ENCODE assay signal across 23 mouse cellular contexts in genomic region chr3:148496672-148497071, GRCm38 (mm10).
DNase-seq lines count a peak whose midpoint lies in the region; ATAC-seq and TF ChIP-seq lines count a peak whose summit lies in the region.
"Had no signal": no experiment of that assay in that cellular context is flagged by ENCODE, and none has a peak within 500 bp of the region (broad histone marks: within the 10 kb centered on the region; RNA-seq: fewer than 3 reads in every experiment).

No protein-coding gene starts in this region.

- ATAC-seq in neural tube, embryonic 15.5 days (ENCODE audit: low FRiP score): no peak
- peak; percentile 33 for ATAC-seq in inflammation-experienced regulatory T-cells, adult 6 months
- ATAC-seq in forebrain, embryonic 11.5 days (replicated peaks; ENCODE audit: low FRiP score): no peak
- ATAC-seq: forebrain, embryonic 14.5 days; hindbrain, postnatal 0 days; intestine, embryonic 15.5 days had no signal

- H3K36me3 ChIP-seq in neural tube, embryonic 15.5 days: no peaks in the 10 kb centered on the region
- no peaks in the 10 kb centered on the region for H3K36me3 ChIP-seq in forebrain, embryonic 11.5 days (ENCODE audit: control insufficient read depth, insufficient read depth, low read length)
- H3K36me3 ChIP-seq: embryonic facial prominence, embryonic 13.5 days; heart, embryonic 10.5 days; hindbrain, embryonic 13.5 days; intestine, embryonic 15.5 days had no signal

- no peak overlapping the region for H3K9ac ChIP-seq in neural tube, embryonic 15.5 days (replicated peaks)
- H3K9ac ChIP-seq in forebrain, embryonic 11.5 days (ENCODE audit: low read length): no peak overlapping the region
- H3K9ac ChIP-seq: embryonic facial prominence, embryonic 13.5 days; hindbrain, embryonic 13.5 days; intestine, embryonic 15.5 days had no signal

- no peak for TF ChIP-seq POLR2A in brain, embryonic 14.5 days (IDR thresholded peaks at IDR 0.05; ENCODE audit: borderline replicate concordance, extremely low read depth, insufficient read depth, insufficient read length, poor library complexity, severe bottlenecking)

- peaks cover 4% of the 10 kb centered on the region; the same call in 1 of the 2 replicates for H3K4me1 ChIP-seq in neural tube, embryonic 15.5 days
- H3K4me1 ChIP-seq in forebrain, embryonic 11.5 days (replicated peaks; ENCODE audit: control insufficient read depth, insufficient read depth, low read length): no peaks in the 10 kb centered on the region
- H3K4me1 ChIP-seq: heart, embryonic 10.5 days; intestine, embryonic 15.5 days had no signal

- 0 out of 2 replicates have a peak overlapping the region, but pooled peaks have one; percentile 9 for H3K27ac ChIP-seq in neural tube, embryonic 15.5 days (replicated peaks)
- H3K27ac ChIP-seq in forebrain, embryonic 11.5 days (ENCODE audit: low read depth, low read length): no peak overlapping the region
- H3K27ac ChIP-seq: embryonic facial prominence, embryonic 13.5 days; gastrocnemius, adult 2 months; heart, embryonic 10.5 days; hindbrain, embryonic 13.5 days; hindbrain, postnatal 0 days; intestine, embryonic 15.5 days had no signal

- H3K9me3 ChIP-seq in neural tube, embryonic 15.5 days (replicated peaks): no peaks in the 10 kb centered on the region
- no peaks in the 10 kb centered on the region for H3K9me3 ChIP-seq in forebrain, embryonic 11.5 days (ENCODE audit: control insufficient read depth, low read length)
- H3K9me3 ChIP-seq: embryonic facial prominence, embryonic 13.5 days; heart, embryonic 10.5 days; hindbrain, embryonic 13.5 days; intestine, embryonic 15.5 days had no signal

- no peaks in the 10 kb centered on the region for H3K27me3 ChIP-seq in neural tube, embryonic 15.5 days (replicated peaks)
- no peaks in the 10 kb centered on the region for H3K27me3 ChIP-seq in forebrain, embryonic 11.5 days (ENCODE audit: control insufficient read depth, insufficient read depth, low read length)
- H3K27me3 ChIP-seq: embryonic facial prominence, embryonic 13.5 days; hindbrain, embryonic 13.5 days; intestine, embryonic 15.5 days had no signal

- no peak overlapping the region for H3K4me2 ChIP-seq in neural tube, embryonic 15.5 days
- no peak overlapping the region for H3K4me2 ChIP-seq in forebrain, embryonic 11.5 days (ENCODE audit: low read depth, low read length, severe bottlenecking)
- H3K4me2 ChIP-seq: embryonic facial prominence, embryonic 13.5 days; hindbrain, embryonic 13.5 days; intestine, embryonic 15.5 days had no signal

- intact Hi-C loops in left cerebral cortex, postnatal 36 days (cut with DNase I): no loop called here

- 40% methylated on average over 5 of the region's 5 CpGs for WGBS in neural tube, embryonic 15.5 days
- 79% methylated on average over 5 of the region's 5 CpGs for WGBS in forebrain, embryonic 11.5 days

- no peak for TF ChIP-seq CTCF in brain, embryonic 14.5 days (IDR thresholded peaks at IDR 0.05; ENCODE audit: borderline replicate concordance, extremely low read depth, insufficient read depth, insufficient read length)

- DNase-seq in neural tube, embryonic 10.5 days (ENCODE audit: extremely low spot score, low spot score): no peak
- peak; percentile 13 for DNase-seq in brain, embryonic 14.5 days (ENCODE audit: low read depth)
- DNase-seq in left cerebral cortex, postnatal 36 days (ENCODE audit: low spot score in 2 of 2): no peak
- DNase-seq in forebrain, embryonic 11.5 days (ENCODE audit: low spot score): no peak
- DNase-seq: adrenal gland, adult 2 months; adrenal gland, postnatal 25 days; B cell, adult 2 months; cerebellum, adult 11 months; cerebellum, adult 9-10 months; cerebellum, postnatal 25 days; gastrocnemius, adult 2 months; gastrocnemius, postnatal 25 days; heart, adult 18-20 months; heart, postnatal 10 days; heart, postnatal 4 days had no signal

- no peak overlapping the region for H3K4me3 ChIP-seq in neural tube, embryonic 15.5 days (replicated peaks)
- H3K4me3 ChIP-seq in forebrain, embryonic 11.5 days (ENCODE audit: low read depth, low read length): no peak overlapping the region
- H3K4me3 ChIP-seq: embryonic facial prominence, embryonic 13.5 days; gastrocnemius, adult 2 months; heart, embryonic 10.5 days; hindbrain, embryonic 13.5 days; intestine, embryonic 15.5 days had no signal
